Mouse (Mus musculus) intestine, postnatal 0 days (tissue): ENCODE results near the gene Iars2. TPM values are rescaled to one million over a fixed set of nuclear protein-coding genes. Genes with fewer than 3 reads are reported as not detected.

ENCODE experiments used
- ATAC-seq: fragments of 200-750 bp; cut with Nextera tagmentation; 2 replicates; pipeline ENCODE4 v1.8.0; 2017; ENCODE audit warnings: mild to moderate bottlenecking, moderate TSS enrichment, moderate library complexity
- H3K27ac ChIP-seq: fragments of 300-500 bp; sonication (generic); 2 replicates; pipeline ENCODE4 v1.5.1; 2014; ENCODE audit warnings: mild to moderate bottlenecking, low read depth, low read length, moderate library complexity
- H3K27me3 ChIP-seq: fragments of 300-500 bp; sonication (generic); replicated peaks from 2 replicates; pipeline ENCODE4 v1.6.1; 2014; ENCODE audit warnings: low read length, mixed read lengths; ENCODE audit not compliant: control insufficient read depth, insufficient read depth
- H3K36me3 ChIP-seq: fragments of 300-500 bp; sonication (generic); 2 replicates; pipeline ENCODE4 v1.6.1; 2014; ENCODE audit warnings: mild to moderate bottlenecking, moderate library complexity; ENCODE audit not compliant: control insufficient read depth, insufficient read depth
- H3K4me1 ChIP-seq: fragments of 300-500 bp; sonication (generic); replicated peaks from 2 replicates; pipeline ENCODE4 v1.6.1; 2014; ENCODE audit warnings: antibody characterized with exemption, low read length, mixed read lengths; ENCODE audit not compliant: control insufficient read depth, insufficient read depth
- H3K4me2 ChIP-seq: fragments of 300-500 bp; sonication (generic); replicated peaks from 2 replicates; pipeline ENCODE4 v1.6.1; 2014; ENCODE audit warnings: low read depth, mild to moderate bottlenecking, moderate library complexity
- H3K4me3 ChIP-seq: fragments of 300-500 bp; sonication (generic); 2 replicates; pipeline ENCODE4 v1.5.1; 2014; ENCODE audit warnings: low read depth, low read length
- H3K9ac ChIP-seq: fragments of 300-500 bp; sonication (generic); 2 replicates; pipeline ENCODE4 v1.6.1; 2014; ENCODE audit warnings: mild to moderate bottlenecking, low read depth, low read length
- H3K9me3 ChIP-seq: fragments of 300-500 bp; sonication (generic); 2 replicates; pipeline ENCODE4 v1.6.1; 2016; ENCODE audit warnings: mixed run types; ENCODE audit not compliant: control insufficient read depth
- CTCF ChIP-seq: sonication (generic); IDR thresholded peaks from 2 replicates; pipeline ENCODE4 v1.5.1; 2016; ENCODE audit warnings: low read depth, mild to moderate bottlenecking, control low read depth, antibody characterized with exemption, moderate library complexity
- WGBS: fragments of 180-500 bp; shearing (Covaris S2); extraction: QIAGEN DNeasy Blood & Tissue Kit; methylation state at CpG from one replicate; pipeline ENCODE4 v1.1.7; 2014; 5-methylcytosine and 5-hydroxymethylcytosine counted together
- polyA plus RNA-seq: library from polyadenylated mRNA; unstranded; fragments of >200 nt; fragmentation: Nextera tagmentation; extraction: Ambion mirVana; gene quantifications from 2 replicates; pipeline ENCODE4 v1.2.1, GENCODE M21; 2015

Gene Iars2
- polyA plus RNA-seq, 1 experiment from 2014 or later = 64.9 TPM

- ATAC-seq = no peak
- H3K27ac ChIP-seq = no peak overlapping the region
- no peak overlapping the region for H3K4me2 ChIP-seq
- WGBS = 72% methylated on average over 5 of the region's 5 CpGs
- TF ChIP-seq CTCF = no peak
- no peak overlapping the region for H3K9ac ChIP-seq
- peaks cover 78% of the 10 kb centered on the region for H3K36me3 ChIP-seq
- no peaks in the 10 kb centered on the region for H3K9me3 ChIP-seq
- H3K4me1 ChIP-seq = no peaks in the 10 kb centered on the region
- no peaks in the 10 kb centered on the region for H3K27me3 ChIP-seq
- H3K4me3 ChIP-seq = no peak overlapping the region
These were observed 40.0 kb downstream of the Iars2 start for GRCm38 (mm10) chr1:185289231-185289630.

- Histone ChIP-seq H3K9me3 (no peaks in the 10 kb centered on the region), H3K9ac (no peak overlapping the region), H3K27ac (peak overlapping the region; percentile 36; the same call in 1 of the 2 replicates), H3K36me3 (peaks cover 68% of the 10 kb centered on the region), H3K4me1 (no peaks in the 10 kb centered on the region; the same call in 1 of the 2 replicates), H3K4me3 (no peak overlapping the region), H3K27me3 (no peaks in the 10 kb centered on the region), H3K4me2 (no peak overlapping the region)
- ATAC-seq = no peak
- 86% methylated on average over 20 of the region's 20 CpGs for WGBS
- no peak for TF ChIP-seq CTCF
These were observed 42.1 kb downstream of the Iars2 start for GRCm38 (mm10) chr1:185287066-185287465.

- 72% methylated on average over 4 of the region's 4 CpGs for WGBS
- H3K9ac ChIP-seq = no peak overlapping the region
- TF ChIP-seq CTCF = no peak
- H3K27me3 ChIP-seq = no peaks in the 10 kb centered on the region
- no peaks in the 10 kb centered on the region; the same call in 1 of the 2 replicates for H3K4me1 ChIP-seq
- H3K27ac ChIP-seq = 0 out of 2 replicates have a peak overlapping the region, but pooled peaks have one; percentile 71
- no peaks in the 10 kb centered on the region for H3K9me3 ChIP-seq
- no peak for ATAC-seq
- peaks cover 61% of the 10 kb centered on the region for H3K36me3 ChIP-seq
- H3K4me3 ChIP-seq = no peak overlapping the region
- H3K4me2 ChIP-seq = no peak overlapping the region
These were observed 44.0 kb downstream of the Iars2 start for GRCm38 (mm10) chr1:185285171-185285570.

GRCm38 (mm10) chr1:185284740-185285139, 44.5 kb downstream of the Iars2 start:
- Histone ChIP-seq H3K27ac (peak overlapping the region; percentile 71), H3K36me3 (peaks cover 56% of the 10 kb centered on the region), H3K4me1 (no peaks in the 10 kb centered on the region; the same call in 1 of the 2 replicates), H3K9ac (no peak overlapping the region), H3K9me3 (no peaks in the 10 kb centered on the region), H3K27me3 (no peaks in the 10 kb centered on the region), H3K4me3 (no peak overlapping the region), H3K4me2 (no peak overlapping the region)
- no peak for ATAC-seq
- WGBS = 41% methylated on average over 4 of the region's 4 CpGs
- no peak for TF ChIP-seq CTCF

- 59% methylated on average over 15 of the region's 15 CpGs for WGBS
- Histone ChIP-seq H3K36me3 (peaks cover 57% of the 10 kb centered on the region), H3K4me3 (no peak overlapping the region), H3K9me3 (no peaks in the 10 kb centered on the region), H3K9ac (no peak overlapping the region), H3K27ac (peak overlapping the region; percentile 83), H3K4me1 (no peaks in the 10 kb centered on the region; the same call in 1 of the 2 replicates), H3K4me2 (no peak overlapping the region), H3K27me3 (no peaks in the 10 kb centered on the region)
- no peak for TF ChIP-seq CTCF
- peak; percentile 62 for ATAC-seq
These were observed 45.9 kb downstream of the Iars2 start for GRCm38 (mm10) chr1:185283247-185283646.

- no peak overlapping the region for H3K4me2 ChIP-seq
- 45% methylated on average over 11 of the region's 11 CpGs for WGBS
- no peak for TF ChIP-seq CTCF
- no peak overlapping the region for H3K9ac ChIP-seq
- peak overlapping the region; percentile 83 for H3K27ac ChIP-seq
- H3K4me1 ChIP-seq = no peaks in the 10 kb centered on the region; the same call in 1 of the 2 replicates
- no peaks in the 10 kb centered on the region for H3K27me3 ChIP-seq
- H3K4me3 ChIP-seq = no peak overlapping the region
- H3K36me3 ChIP-seq = peaks cover 59% of the 10 kb centered on the region
- no peaks in the 10 kb centered on the region for H3K9me3 ChIP-seq
- ATAC-seq = peak; percentile 98
These were observed 46.4 kb downstream of the Iars2 start for GRCm38 (mm10) chr1:185282846-185283245.

- peaks cover 62% of the 10 kb centered on the region for H3K36me3 ChIP-seq
- H3K4me3 ChIP-seq = no peak overlapping the region
- no peak for TF ChIP-seq CTCF
- H3K9me3 ChIP-seq = no peaks in the 10 kb centered on the region
- H3K4me1 ChIP-seq = no peaks in the 10 kb centered on the region; the same call in 1 of the 2 replicates
- ATAC-seq = no peak
- WGBS = 92% methylated on average over 4 of the region's 4 CpGs
- H3K9ac ChIP-seq = no peak overlapping the region
- H3K27ac ChIP-seq = no peak overlapping the region
- H3K27me3 ChIP-seq = no peaks in the 10 kb centered on the region
- H3K4me2 ChIP-seq = no peak overlapping the region
These were observed 48.6 kb downstream of the Iars2 start for GRCm38 (mm10) chr1:185280616-185281015.
